Mouse (Mus musculus): ENCODE results near the gene Trp53i11.
A peak's percentile ranks its signal among the peaks of the same experiment; 100 is the strongest.

Trp53i11 gene

DNA sequence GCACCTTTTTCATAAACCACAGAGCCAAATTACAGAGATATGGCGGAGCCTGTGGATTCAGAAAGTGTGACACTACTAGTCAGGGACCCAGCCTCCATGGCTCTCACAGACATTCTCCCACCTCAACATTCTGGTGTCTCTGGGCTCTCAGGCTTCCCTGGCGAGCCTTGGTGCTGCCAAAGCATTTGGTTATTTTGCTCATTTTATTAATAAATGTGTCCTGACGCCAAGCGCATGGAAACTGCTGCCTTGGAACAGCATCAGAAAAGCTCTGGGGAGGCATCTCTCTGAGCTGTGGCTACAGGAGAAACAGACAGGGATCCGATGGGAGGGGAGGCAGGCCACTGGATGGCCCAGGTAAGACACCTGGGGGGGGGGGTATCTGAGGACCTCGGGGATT, 15.4 kb upstream of the Trp53i11 start:
- no peak for DNase-seq (ENCODE audit: low read depth, low spot score)

DNA sequence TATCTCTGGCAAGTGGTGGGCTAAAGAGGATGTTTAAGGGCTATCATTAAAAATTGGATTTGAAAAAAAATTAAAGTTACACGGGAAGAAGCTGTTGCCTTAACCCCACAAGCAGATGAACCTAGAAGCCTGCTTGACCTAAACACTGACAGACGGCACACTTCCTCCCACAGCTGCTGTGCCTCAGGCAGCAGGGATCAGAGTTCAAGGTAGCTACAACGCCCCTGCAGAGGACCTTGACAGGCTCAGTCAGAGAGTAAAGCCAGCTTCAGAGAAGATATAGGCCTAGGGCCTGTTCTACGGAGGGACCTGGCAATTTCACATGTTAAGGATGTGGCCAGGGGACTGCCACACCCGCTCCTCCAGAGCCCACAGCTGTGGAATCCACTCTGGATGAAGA, 14.9 kb upstream of the Trp53i11 start:
- no peak for DNase-seq (ENCODE audit: low read depth, low spot score)

DNA sequence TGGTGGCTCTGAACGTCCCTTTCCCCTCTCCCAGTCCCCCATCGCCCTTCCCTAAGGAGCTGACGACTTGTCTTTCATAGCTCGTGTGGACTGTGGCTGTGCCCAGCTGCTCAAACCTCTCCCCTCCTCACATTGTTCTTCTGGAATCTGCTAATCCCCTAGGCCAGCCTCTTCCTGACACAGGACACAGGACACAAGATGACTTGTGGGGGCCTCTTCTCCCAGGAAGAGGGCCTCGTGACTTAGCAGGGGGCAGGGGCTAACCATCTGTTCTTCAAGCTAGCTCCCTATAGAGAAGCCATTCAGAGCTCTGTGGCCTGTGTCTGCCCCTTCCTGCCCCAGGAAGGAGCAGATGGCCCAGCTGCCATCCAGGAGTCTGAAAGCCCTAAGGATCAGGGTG, 13.2 kb upstream of the Trp53i11 start:
- DNase-seq (ENCODE audit: low read depth, low spot score), result no peak

DNA sequence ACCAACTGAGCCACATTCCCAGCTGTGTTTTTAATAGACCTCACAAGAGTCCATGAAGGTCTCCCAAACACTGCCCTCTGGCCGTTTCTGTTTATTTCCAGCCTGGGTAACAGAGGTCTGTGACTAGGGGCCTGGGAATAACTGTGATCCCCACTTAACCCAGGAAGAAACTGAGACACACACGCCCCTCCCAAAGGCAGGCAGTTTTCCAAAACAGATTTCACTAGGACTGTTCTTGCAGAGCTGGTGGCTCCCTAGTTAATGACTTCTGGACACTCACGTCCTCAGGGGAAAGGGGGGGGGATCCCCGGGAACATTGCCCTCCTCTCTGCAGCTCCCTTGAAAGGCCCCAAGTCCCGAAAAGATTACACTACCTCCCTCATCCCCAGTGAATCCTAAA, 12.1 kb upstream of the Trp53i11 start:
- no peak for DNase-seq (ENCODE audit: low read depth, low spot score)

DNA sequence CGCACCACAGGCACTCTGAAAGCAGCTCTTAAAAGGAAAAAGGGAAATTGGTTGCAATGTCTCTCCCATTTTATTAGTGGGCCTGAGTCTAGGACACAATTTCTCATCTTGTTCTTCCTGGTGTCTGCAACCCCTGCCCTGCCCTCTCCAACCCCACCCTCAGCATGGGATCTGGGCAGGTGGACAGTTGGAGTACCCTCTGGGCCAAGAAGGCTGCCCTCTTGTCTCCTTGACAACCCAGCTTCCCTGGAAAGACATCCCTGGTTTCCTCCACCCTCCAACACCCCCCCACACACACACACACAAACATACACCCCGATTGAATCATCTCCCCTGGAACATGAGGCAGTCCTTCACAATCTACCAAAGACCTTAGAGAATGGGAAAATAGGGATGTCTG, 11.6 kb upstream of the Trp53i11 start:
- DNase-seq (ENCODE audit: low read depth, low spot score), result no peak

DNA sequence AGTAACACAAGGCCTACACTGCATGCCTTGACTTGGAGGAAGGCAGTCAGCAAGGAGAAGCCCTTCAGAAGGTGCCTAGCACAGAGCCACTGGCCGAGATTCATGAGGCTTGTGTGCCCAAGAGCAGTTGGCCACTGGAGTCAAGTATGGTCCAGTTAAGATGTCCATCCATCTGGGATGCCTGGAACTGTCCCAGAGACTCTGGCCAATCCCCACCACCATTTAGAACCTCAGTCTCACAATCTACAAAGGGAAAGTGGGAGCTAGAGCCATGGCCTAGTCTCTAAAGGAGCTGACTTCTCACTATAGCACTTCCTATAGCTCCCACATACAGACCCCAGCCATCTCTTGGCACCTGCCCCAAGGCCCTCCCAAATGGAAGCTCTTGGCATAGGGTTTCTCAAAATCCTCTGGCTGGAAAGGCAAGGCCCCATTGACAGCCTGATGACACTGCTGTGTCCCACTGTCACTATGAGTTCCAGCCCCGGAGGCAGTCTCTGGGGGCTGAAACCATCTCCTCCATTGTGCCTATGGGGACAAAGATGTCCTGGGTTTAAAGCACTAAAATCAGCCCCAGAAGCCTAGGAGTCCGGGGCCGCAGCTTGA, 11.1 kb upstream of the Trp53i11 start:
- DNase-seq (ENCODE audit: low read depth, low spot score), result no peak

DNA sequence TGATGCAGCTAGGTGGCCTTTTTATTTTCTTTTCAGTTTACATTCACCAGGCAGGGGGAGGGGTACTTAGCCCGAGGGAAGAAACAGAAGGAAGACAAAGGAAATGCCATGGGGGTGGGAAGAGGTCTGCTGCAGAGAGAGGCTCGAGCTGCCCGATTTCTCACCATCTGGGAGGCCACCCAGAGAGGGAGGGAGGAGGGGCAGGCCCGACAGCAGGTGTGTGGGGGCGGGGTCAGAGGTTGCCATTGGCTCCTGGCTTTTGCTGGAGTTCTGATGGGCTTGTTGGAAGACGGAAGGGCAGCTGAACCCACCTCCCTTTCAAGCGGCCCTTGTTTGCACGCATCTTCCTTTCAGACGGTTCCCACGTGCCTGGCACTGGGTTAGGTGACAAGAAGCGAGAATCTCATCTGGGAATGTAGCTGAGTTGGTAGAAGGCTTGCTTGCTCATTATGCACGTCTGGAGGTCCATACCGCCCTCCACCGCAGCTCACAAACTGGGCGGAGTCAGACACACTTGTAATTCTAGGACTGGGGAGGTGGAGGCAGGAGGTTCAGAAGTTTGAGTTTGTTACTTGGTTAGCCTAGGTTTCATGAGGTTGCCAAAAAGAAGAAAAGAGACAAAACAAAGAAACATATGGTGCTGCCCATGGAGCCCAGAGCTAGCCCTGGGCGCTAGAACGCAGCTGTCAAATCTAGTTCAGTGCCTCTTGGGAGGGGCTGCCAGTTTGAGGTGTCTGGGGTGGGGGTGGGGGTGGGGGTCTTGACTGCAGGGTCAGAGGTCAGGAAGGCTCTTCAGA, 10.3 kb upstream of the Trp53i11 start:
- DNase-seq (ENCODE audit: low read depth, low spot score), result peak; percentile 67

DNA sequence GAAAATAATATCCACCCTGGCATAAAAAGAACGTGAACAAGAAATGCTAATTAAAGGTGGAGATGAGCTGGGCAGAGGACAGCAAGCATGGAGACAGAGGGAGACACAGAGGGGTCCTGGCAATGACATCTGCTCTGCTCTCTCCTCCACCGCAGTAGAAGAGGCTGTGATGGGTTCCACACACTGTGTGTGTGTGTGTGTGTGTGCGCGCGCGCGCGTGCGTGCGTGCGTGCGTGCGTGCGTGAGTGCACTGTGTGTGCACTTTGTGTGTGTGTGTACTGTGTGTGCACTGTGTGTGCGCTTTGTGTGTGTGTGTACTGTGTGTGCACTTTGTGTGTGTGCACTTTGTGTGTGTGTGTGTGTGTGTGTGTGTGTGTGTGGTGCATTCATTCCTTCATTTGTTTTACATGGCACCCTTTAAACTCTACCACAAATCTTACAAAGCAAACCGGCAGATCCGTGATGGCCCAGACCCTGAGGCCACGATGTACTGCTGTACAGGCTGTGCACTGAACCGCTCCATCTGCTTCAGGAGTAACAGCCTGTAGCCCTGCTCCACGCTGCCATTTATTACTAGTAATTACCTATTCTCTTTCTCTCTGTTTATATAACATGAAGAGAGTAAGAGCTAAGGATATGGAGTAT, 9.6 kb upstream of the Trp53i11 start:
- no peak for DNase-seq (ENCODE audit: low read depth, low spot score)

DNA sequence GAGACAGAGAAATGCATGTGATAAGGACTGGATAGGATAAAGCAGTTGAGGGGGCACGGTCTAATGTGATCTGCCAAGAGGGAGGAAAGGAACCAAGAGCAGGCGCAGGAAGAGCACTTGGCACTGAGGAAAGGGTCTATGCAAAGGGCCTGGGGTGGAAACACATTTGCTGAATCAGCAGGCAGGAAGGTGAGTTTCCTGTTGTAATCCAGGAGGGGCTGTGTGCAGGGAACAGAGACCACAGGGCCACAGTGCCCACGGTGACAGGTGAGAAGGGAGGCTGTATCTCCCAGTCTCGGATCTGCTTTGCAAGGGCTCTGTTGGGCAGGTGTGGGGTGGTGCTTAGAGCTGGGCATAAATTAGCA, 9.1 kb upstream of the Trp53i11 start:
- DNase-seq (ENCODE audit: low read depth, low spot score), result no peak

DNA sequence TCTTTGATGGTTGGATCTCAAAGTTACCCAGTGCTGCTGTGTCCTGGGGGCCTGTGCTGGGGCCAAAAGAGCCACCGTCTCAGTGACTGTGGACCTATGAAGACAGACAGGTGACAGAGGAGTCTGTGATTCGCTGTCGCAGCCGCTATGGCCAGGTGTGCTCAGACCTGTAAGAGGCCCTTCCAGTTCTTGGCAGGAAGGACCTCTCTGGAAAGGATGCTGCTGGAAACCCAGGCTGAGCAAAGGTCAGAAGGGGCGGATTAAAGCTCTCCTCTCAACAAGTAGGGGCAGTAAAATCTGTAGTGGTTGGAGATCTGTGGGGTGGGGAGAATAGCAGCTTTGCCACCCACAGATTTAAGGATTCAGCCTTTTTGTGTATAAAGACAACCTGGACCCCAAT, 7.7 kb upstream of the Trp53i11 start:
- no peak for DNase-seq (ENCODE audit: low read depth, low spot score)

DNA sequence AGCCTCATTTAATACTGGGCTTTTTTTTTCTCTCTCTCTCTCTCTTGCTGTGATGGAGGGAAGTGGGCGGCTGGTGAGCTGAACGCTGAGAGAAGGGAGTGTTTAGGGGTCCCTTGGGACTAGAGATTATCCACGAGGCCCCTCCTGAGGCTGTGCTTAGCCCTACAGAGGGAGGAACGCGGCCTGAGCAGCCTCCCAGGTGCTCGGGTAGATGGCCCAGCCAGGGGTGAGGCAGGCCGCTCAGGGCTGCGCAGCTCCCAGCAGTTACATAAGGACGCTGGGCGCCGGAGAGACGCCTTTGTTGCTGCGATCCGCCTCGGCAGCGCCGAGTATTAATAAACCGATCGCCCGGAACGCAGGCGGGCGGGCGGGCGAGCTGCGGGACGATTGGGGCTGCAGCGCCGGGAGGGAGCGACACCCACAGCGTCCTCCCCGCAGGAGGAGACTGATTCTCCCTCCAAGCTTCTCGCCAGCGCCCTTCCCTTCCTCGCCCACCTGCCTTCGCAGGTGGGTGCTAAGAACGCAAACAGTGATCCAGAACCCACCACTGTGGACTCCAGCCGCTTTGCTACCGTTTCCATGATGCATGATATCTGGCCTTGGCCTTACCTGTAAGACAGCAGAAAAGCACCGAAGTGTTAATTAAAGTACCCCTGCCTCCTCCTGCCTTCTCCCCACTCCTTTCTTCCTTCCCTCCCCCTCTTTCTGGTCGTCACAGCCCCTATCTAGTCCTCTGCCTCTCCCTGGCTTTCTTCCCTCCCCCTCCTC, 7.1 kb upstream of the Trp53i11 start:
- peak; percentile 72 for DNase-seq (ENCODE audit: low read depth, low spot score)

DNA sequence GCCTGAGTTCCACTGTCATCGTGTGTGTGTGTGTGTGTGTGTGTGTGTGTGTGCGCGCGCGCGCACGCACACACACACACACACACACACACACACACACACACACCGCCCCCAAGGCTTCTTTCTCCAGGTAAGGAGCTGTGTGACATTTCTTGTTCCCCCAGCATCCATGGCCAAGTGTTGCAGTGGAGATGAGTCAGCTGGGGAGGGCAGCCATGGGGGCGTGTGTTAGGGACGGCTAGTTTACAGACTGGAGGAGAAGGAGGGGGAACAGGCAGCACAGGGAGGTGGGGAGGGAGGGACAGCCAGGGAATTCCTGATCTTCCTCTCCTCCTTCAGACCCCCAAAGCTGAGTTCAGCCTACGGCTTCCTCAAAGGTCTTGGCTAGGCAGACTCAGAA, 4.5 kb upstream of the Trp53i11 start:
- DNase-seq (ENCODE audit: low read depth, low spot score), result no peak

DNA sequence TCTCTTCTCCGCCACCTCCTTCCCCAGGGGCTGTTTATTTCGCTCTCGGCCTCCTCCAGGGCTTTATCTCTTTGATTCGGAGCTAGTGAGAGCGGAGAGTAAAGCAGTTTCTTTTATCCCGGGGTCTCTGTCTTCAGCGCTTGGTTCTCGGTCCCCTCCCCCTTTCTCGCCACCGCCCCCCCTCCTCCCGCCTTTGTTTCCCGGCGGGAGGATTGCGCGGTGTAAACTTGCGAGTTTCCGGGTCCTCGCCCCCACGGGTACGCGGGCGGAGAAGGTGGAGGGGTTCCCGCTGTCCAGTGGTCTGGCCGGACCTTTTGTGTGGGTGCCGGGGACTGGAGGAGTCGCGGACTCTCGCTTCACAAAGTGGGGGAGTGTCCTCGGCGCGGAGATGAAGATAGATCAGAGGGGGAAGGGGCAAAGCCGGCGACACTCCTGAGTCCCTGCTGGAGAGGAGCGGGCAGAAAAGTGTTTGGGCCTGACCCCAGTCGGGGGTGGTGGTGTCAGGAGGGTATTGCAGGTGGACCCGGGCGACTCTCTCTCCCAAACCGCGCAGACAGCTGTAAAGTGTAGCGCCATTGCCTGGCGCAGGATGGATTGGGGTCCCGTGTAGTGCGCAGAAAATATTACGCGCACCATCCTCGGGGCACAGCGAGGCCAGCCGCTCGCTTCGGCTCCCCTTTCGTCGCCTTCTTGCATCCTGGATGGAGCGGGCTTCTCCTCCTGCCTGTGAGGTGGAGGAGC, 842 bp downstream of the Trp53i11 start:
- DNase-seq (ENCODE audit: low read depth, low spot score), result peak; percentile 79

DNA sequence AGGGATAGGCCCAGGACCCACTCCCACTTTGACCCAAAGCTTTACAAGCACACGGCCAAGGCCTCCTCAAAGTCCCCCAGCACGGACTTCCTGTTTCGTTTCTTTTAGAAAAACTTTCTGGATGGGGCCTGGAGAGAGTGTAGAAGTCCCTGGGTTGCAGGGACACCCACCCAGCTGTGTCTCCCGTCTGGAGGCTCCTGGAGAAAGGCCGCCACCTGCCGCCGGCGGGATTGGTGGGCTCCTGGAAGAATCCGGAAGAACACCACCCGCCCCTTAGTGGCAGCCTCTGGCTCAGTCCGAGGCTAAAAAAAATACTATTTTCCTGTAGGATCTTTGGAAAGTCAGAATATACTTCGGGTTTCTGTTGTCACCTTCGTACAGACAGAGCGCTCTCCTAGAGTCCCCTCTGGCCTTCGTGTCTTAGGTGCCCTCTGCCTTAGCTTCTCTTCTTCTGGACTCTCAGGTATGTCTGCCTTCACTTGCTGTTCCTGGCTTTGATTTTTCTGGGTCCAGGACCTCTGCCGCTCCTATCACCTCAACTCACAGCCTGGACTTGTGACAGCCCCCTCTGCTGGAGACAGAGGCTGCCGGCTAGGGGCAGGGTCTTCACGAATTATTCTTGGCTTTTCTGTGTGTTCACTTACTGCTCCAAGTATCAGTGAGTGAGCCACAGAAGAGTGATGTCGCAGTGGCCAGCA, 1.6 kb downstream of the Trp53i11 start:
- DNase-seq (ENCODE audit: low read depth, low spot score), result peak; percentile 60

DNA sequence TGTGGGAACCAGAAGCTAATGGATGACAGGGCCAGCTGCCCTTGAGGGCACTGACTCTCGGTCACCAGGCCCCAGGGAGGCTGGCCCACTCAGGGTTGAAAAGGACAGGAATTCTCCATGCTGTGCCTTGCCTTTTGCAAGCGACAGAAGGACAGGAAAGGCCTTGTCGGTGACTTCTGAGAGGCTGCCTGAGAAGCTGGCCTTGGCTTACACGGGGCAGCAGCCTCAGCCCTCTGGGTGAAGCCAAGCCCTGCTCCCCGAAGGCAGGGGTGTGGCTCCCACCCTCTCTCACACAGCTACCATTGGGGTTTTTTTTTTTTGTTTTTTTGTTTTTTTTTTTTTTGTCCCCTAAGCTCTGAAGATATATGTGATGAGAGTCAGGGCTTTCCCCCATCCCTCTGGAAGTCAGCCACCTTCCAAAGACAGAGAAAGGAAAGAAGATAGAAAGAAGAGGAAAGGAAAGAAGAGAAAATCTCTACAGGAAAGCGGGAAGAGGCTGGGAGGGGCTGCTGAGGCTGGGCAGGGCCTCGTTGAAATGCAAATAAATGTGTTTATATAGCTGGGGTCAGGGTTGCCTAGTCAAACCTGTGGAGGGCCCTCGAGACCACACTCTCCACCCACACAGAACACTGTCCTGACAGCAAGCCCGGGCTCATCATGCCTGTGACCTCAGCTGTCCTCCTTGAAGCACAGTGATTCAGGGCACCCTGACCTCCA, 3.6 kb downstream of the Trp53i11 start:
- DNase-seq (ENCODE audit: low read depth, low spot score), result peak; percentile 84

DNA sequence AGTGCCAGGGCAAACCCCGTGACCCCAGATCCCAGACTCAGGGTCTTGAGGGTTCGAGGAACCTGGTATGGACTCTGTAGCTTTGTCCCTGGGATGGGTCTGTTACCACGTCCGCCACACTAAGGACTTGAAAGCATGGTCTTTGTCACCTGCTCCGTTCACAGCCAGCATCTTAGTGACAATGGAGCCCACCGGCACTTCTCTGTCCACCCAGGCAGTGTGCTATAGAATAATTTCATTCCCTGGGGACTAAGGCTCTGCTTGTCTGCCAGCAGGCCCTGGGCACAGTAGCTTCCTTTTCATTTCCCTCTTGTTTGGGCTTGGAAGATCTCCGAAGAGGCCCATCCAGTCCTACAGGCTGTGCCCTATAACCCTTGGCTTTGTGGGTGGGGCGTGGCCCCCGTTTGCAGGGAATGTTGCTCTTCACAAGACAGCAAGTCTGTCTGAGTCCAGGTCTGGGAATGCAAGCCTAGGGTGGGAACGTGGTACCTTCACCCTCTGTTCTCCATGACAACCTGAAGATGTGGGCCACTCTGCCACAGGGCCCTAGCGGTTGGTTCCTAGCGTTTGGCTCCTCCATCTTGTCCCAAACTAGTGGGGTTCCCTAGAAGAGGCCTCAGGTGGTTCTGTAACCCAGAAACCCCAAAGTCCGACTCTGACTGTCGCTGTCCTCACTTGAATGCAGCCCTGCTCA, 4.3 kb downstream of the Trp53i11 start:
- DNase-seq (ENCODE audit: low read depth, low spot score), result no peak

DNA sequence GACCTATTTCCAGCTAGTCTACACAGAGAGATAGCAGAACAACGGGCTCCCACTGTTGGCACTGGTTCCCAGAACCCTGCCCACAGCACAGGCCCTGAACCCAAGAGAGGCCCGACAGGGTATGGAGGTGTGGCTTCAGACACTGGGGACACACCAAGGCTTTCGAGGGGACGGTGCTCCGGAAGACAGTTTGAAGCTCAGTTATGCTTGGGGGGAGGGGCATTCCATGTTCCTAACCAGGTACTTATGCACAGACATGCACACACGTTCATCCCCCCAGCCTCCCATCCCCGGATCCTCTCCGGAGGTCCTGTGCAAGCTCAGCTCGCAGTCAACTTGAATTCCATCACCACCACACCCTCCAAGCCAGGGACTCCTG, 4.8 kb downstream of the Trp53i11 start:
- DNase-seq (ENCODE audit: low read depth, low spot score), result peak; percentile 83

DNA sequence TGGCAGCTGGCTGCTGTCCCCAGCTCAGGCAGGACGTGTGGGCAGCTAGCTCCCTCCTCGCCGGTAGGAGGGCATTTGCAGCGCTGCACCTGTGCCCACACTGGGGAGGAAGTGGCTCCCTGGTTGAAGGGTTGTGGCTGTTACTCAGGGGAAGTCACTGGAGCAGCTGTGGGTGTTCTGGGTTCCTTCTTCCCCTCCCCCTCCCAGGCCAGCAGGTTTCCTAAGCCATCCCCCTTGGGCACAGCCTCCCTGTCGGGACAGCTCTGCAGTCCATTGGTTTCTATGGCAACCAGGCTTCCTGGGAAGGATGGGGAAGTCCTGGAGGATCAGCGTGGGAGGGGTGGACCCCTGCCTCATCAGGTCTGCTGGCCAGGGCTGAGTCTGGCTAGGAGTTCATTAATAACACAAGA, 5.3 kb downstream of the Trp53i11 start:
- DNase-seq (ENCODE audit: low read depth, low spot score), result peak; percentile 92

DNA sequence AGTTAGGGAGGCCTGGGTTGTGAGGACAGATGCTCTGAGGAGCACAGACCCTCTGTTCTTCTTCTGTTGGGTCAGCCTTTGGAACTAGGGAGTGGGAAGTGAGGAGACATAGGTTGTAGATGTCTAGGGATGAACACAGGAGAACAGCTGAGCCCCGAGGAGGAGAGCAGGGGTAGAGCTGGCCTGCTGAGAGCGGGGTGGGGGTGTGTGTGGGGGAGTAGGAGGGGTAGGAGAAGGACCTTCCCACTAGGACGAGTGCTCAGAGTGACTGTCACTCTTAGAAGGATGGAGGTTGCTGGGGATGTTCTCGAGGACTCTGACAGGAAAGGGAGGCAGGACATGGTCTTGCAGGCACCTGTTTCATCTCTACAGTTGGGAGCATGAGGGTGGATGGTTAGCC, 6.5 kb downstream of the Trp53i11 start:
- DNase-seq (ENCODE audit: low read depth, low spot score), result no peak

DNA sequence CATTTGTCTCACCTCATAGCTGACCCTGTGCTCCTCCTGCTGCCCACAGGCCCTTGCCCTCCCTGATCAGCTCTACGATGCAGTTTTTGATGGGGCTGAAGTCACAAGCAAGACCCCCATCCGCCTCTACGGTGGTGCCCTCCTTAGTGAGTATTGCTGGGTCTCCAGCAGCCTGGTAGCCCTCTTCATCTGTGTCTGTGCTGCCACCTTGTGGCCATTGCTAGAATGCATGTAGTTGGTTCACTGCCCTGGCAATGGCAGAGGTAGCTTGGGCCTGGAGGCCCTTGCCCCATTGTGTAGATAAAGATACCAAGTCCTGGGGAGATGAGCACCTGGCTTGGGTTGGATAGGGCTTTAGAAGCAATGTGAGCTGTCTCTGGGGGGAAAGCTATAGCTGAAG, 11.5 kb downstream of the Trp53i11 start:
- DNase-seq (ENCODE audit: low read depth, low spot score), result peak; percentile 86

Measured in A20 (cell line).